Mouse (Mus musculus) spleen, postnatal 0 days (tissue): ENCODE measurements around the gene Rd3. TPM values are rescaled to one million over a fixed set of nuclear protein-coding genes. Genes with fewer than 3 reads are reported as not detected.

Experiments used
- polyA plus RNA-seq: library from polyadenylated mRNA; unstranded; fragments of >200 nt; fragmentation: Nextera tagmentation; extraction: Ambion mirVana; gene quantifications from 2 replicates; pipeline ENCODE4 v1.2.1, GENCODE M21; 2015

The Rd3 gene
- polyA plus RNA-seq: 0.34 and 0.43 TPM in 2 replicates

GRCm38 (mm10) chr1:191977187-191977586 is at the start of gene Rd3:
Rd3 (plus strand) TSS chr1:191977370.

Other genes with a start within 250 kb of the Rd3 start
- 30.7 and 36.7 TPM in 2 replicates for gene Nek2, start 155.9 kb upstream of the Rd3 start, polyA plus RNA-seq
- gene Slc30a1, start 70.6 kb upstream of the Rd3 start, polyA plus RNA-seq: 3.1 and 3.2 TPM in 2 replicates
- 10.0 and 13.0 TPM in 2 replicates for gene Traf5, start 115.2 kb downstream of the Rd3 start, polyA plus RNA-seq
- 10.7 and 13.7 TPM in 2 replicates for gene Rcor3, start 160.7 kb downstream of the Rd3 start, polyA plus RNA-seq
- gene Kcnh1, start 213.4 kb downstream of the Rd3 start, polyA plus RNA-seq: 0.23 and 0.41 TPM in 2 replicates